Mouse (Mus musculus) lung, adult 2 months (tissue): ENCODE measurements around the gene Gfer.

ENCODE experiments used
- CTCF ChIP-seq: fragments of 200-500 bp; IDR thresholded peaks from 2 replicates; pipeline ENCODE4 v1.5.1; 2011; ENCODE audit warnings: mild to moderate bottlenecking, low read length, control low read depth; ENCODE audit not compliant: insufficient read depth
- POLR2A ChIP-seq: fragments of 200-500 bp; IDR thresholded peaks from 2 replicates; pipeline ENCODE4 v1.6.1; 2011; ENCODE audit warnings: low read depth, mild to moderate bottlenecking, control low read depth, low read length, borderline replicate concordance; ENCODE audit errors: extremely low read depth

DNA sequence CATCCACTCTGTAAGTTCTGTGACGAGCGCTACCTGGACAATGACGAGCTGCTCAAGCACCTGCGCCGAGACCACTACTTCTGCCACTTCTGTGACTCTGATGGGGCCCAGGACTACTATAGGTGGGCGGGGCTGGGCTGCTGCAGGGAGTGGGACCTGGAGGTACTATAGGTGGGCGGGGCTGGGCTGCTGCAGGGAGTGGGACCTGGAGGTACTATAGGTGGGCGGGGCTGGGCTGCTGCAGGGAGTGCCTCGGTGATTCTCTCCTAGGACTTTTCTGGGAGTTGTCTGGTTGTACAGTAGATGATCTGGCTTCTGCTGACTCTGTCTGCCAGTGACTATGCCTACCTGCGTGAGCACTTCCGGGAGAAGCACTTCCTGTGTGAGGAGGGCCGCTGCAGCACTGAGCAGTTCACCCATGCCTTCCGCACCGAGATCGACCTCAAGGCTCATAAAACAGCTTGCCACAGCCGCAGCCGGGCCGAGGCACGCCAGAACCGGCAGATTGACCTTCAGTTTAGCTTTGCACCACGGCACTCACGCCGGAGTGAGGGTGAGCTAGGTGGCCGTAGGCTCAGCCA is 18.4 kb downstream of the Gfer start:
- TF ChIP-seq CTCF (no peak), POLR2A (no peak)
